16 mouse cellular contexts compared by ENCODE assay signal in genomic region chr9:21136401-21136800, GRCm38 (mm10). TPM values are rescaled to one million over a fixed set of nuclear protein-coding genes. Genes with fewer than 3 reads are reported as not detected.
DNase-seq lines count a peak whose midpoint lies in the region; ATAC-seq lines count a peak whose summit lies in the region.
"Had no signal": no experiment of that assay in that cellular context is flagged by ENCODE, and none has a peak within 500 bp of the region (broad histone marks: within the 10 kb centered on the region; RNA-seq: fewer than 3 reads in every experiment).

No protein-coding gene starts in this region.

- no peak overlapping the region for H3K27ac ChIP-seq in kidney, embryonic 15.5 days
- peak overlapping the region; percentile 42 for H3K27ac ChIP-seq in brown adipose tissue, adult 24 weeks (replicated peaks; ENCODE audit: low read depth, low read length)
- H3K27ac ChIP-seq in intestine, embryonic 15.5 days: no peak overlapping the region
- H3K27ac ChIP-seq: embryonic facial prominence, embryonic 10.5 days; forebrain, embryonic 10.5 days; heart, embryonic 13.5 days; hindbrain, embryonic 13.5 days; limb, embryonic 13.5 days; midbrain, embryonic 13.5 days had no signal

- H3K4me3 ChIP-seq in kidney, embryonic 15.5 days (replicated peaks): no peak overlapping the region
- no peak overlapping the region for H3K4me3 ChIP-seq in brown adipose tissue, adult 24 weeks (ENCODE audit: insufficient read depth, low read depth, low read length)
- H3K4me3 ChIP-seq in intestine, embryonic 15.5 days (replicated peaks): no peak overlapping the region
- H3K4me3 ChIP-seq: embryonic facial prominence, embryonic 10.5 days; forebrain, embryonic 10.5 days; heart, embryonic 13.5 days; hindbrain, embryonic 13.5 days; limb, embryonic 13.5 days; midbrain, embryonic 13.5 days had no signal

- no peak overlapping the region for H3K4me2 ChIP-seq in kidney, embryonic 15.5 days
- H3K4me2 ChIP-seq in intestine, embryonic 15.5 days (replicated peaks): no peak overlapping the region
- H3K4me2 ChIP-seq: heart, embryonic 13.5 days; hindbrain, embryonic 13.5 days; limb, embryonic 13.5 days; midbrain, embryonic 13.5 days had no signal

- ATAC-seq in kidney, embryonic 15.5 days (replicated peaks; ENCODE audit: low FRiP score): no peak
- ATAC-seq in intestine, embryonic 15.5 days: no peak

- WGBS in kidney, embryonic 15.5 days: 83% methylated on average over 6 of the region's 6 CpGs
- whole genome bisulfite sequencing in intestine, embryonic 15.5 days: 83% methylated on average over 6 of the region's 6 CpGs

- H3K4me1 ChIP-seq in kidney, embryonic 15.5 days: 0 out of 2 replicates have a peak, but pooled peaks cover 6% of the 10 kb centered on the region
- peaks cover 16% of the 10 kb centered on the region for H3K4me1 ChIP-seq in brown adipose tissue, adult 24 weeks (ENCODE audit: control insufficient read depth, insufficient read depth, insufficient read length, low read length)
- H3K4me1 ChIP-seq in intestine, embryonic 15.5 days (replicated peaks): 0 out of 2 replicates have a peak, but pooled peaks cover 2% of the 10 kb centered on the region
- H3K4me1 ChIP-seq: hindbrain, embryonic 13.5 days; limb, embryonic 13.5 days; midbrain, embryonic 13.5 days had no signal

- no peaks in the 10 kb centered on the region for H3K9me3 ChIP-seq in kidney, embryonic 15.5 days (replicated peaks)
- no peaks in the 10 kb centered on the region for H3K9me3 ChIP-seq in intestine, embryonic 15.5 days
- H3K9me3 ChIP-seq: embryonic facial prominence, embryonic 10.5 days; forebrain, embryonic 10.5 days; heart, embryonic 13.5 days; hindbrain, embryonic 13.5 days; limb, embryonic 13.5 days; midbrain, embryonic 13.5 days had no signal

- no peaks in the 10 kb centered on the region for H3K27me3 ChIP-seq in kidney, embryonic 15.5 days
- no peaks in the 10 kb centered on the region for H3K27me3 ChIP-seq in intestine, embryonic 15.5 days (replicated peaks)
- H3K27me3 ChIP-seq: heart, embryonic 13.5 days; hindbrain, embryonic 13.5 days; limb, embryonic 13.5 days; midbrain, embryonic 13.5 days had no signal

- peak; percentile 35 for DNase-seq in kidney, postnatal 10 days
- DNase-seq in spleen, postnatal 36 days (ENCODE audit: low spot score in 2 of 2): peak; percentile 50 to 58
- DNase-seq in spleen, postnatal 14 days (ENCODE audit: low spot score in 2 of 2): no peak
- DNase-seq in natural killer cell, adult 2 months (ENCODE audit: low spot score in 2 of 2): peak; percentile 63 to 80
- no peak for DNase-seq in MN1 (ENCODE audit: low spot score)
- DNase-seq: cerebellum, adult 8-10 months; layer of hippocampus, adult 9-11 months had no signal

- H3K36me3 ChIP-seq in kidney, embryonic 15.5 days: peaks cover 48% of the 10 kb centered on the region
- peaks cover 35% of the 10 kb centered on the region for H3K36me3 ChIP-seq in intestine, embryonic 15.5 days

- no peak overlapping the region for H3K9ac ChIP-seq in kidney, embryonic 15.5 days
- no peak overlapping the region for H3K9ac ChIP-seq in intestine, embryonic 15.5 days
- H3K9ac ChIP-seq: heart, embryonic 13.5 days; hindbrain, embryonic 13.5 days; limb, embryonic 13.5 days; midbrain, embryonic 13.5 days had no signal

RNA-seq across cellular contexts. Expression of gene Tyk2, which starts 5.4 kb away (rescaled TPM):
- polyA plus RNA-seq in kidney, embryonic 15.5 days (2015; fragmentation: Nextera tagmentation; extraction: Ambion mirVana): 12.7 and 15.5 TPM in 2 replicates
- polyA plus RNA-seq in brown adipose tissue, adult 24 weeks (2012; ENCODE audit: insufficient read depth, insufficient read length, missing spikeins): 3.8 and 4.1 TPM in 2 replicates
- polyA plus RNA-seq in intestine, embryonic 15.5 days (2015; fragmentation: Nextera tagmentation; extraction: Ambion mirVana): 13.6 and 15.7 TPM in 2 replicates

RNA-seq across cellular contexts. Expression of gene Cdc37, which starts 13.4 kb away (rescaled TPM):
- 332 and 351 TPM in 2 replicates for polyA plus RNA-seq in kidney, embryonic 15.5 days (2015; fragmentation: Nextera tagmentation; extraction: Ambion mirVana)
- 70.4 and 78.0 TPM in 2 replicates for polyA plus RNA-seq in brown adipose tissue, adult 24 weeks (2012; ENCODE audit: insufficient read depth, insufficient read length, missing spikeins)
- polyA plus RNA-seq in intestine, embryonic 15.5 days (2015; fragmentation: Nextera tagmentation; extraction: Ambion mirVana): 276 and 280 TPM in 2 replicates

RNA-seq across cellular contexts. Expression of gene Pde4a, which starts 29.1 kb away (rescaled TPM):
- polyA plus RNA-seq in kidney, embryonic 15.5 days (2015; fragmentation: Nextera tagmentation; extraction: Ambion mirVana): 12.6 and 12.7 TPM in 2 replicates
- 16.2 and 29.4 TPM in 2 replicates for polyA plus RNA-seq in brown adipose tissue, adult 24 weeks (2012; ENCODE audit: insufficient read depth, insufficient read length, missing spikeins)
- 6.0 and 6.8 TPM in 2 replicates for polyA plus RNA-seq in intestine, embryonic 15.5 days (2015; fragmentation: Nextera tagmentation; extraction: Ambion mirVana)

RNA-seq across cellular contexts. Expression of gene Raver1, which starts 44.6 kb away (rescaled TPM):
- polyA plus RNA-seq in kidney, embryonic 15.5 days (2015; fragmentation: Nextera tagmentation; extraction: Ambion mirVana): 67.9 and 76.3 TPM in 2 replicates
- 15.5 and 16.4 TPM in 2 replicates for polyA plus RNA-seq in brown adipose tissue, adult 24 weeks (2012; ENCODE audit: insufficient read depth, insufficient read length, missing spikeins)
- 64.5 and 66.5 TPM in 2 replicates for polyA plus RNA-seq in intestine, embryonic 15.5 days (2015; fragmentation: Nextera tagmentation; extraction: Ambion mirVana)

RNA-seq across cellular contexts. Expression of gene Gm38431, which starts 44.6 kb away (rescaled TPM):
- 2.2 and 3.0 TPM in 2 replicates for polyA plus RNA-seq in kidney, embryonic 15.5 days (2015; fragmentation: Nextera tagmentation; extraction: Ambion mirVana)
- not detected in 2 replicates for polyA plus RNA-seq in brown adipose tissue, adult 24 weeks (2012; ENCODE audit: insufficient read depth, insufficient read length, missing spikeins)
- polyA plus RNA-seq in intestine, embryonic 15.5 days (2015; fragmentation: Nextera tagmentation; extraction: Ambion mirVana): 1.0 and 2.4 TPM in 2 replicates

Comparison
In these comparisons a context has a peak if more than half of its experiments do, and no peak if none do; other contexts are left out.
1. DNase-seq: peak in kidney, postnatal 10 days (single experiment), spleen, postnatal 36 days (2 of 2) and natural killer cell, adult 2 months (2 of 2); none in spleen, postnatal 14 days (0 of 2) and MN1 (single experiment).